Comparison of ENCODE assay signal across 36 mouse cellular contexts in the genomic region with DNA sequence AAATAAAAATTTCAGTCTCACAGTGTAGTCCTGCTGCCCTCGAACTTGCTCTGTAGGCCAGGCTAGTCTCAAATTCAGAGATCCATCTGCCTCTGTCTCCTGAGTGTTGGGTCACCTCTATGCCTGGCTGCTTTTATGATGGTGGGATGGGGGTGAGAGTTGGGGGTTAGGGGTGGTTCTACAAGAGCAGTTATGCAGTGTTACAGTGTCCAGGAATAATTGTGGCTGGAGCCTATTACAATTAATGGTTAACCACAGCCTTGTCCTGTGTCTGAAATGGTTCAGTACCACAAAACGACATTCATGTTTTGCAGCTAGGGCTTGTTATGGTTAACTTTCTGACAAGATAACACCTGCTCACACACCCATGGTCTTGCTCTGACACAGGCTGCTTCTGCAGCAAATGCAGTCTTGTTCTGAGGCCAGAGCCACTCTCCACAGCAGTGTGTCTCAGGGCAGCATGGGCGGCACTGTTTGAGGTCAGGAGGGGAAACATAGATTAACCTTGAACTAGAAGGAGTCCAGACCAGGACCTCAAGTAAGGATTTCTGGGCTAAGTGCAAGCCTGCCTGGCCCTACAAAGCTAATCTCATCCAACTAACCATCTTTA. TPM values are rescaled to one million over a fixed set of nuclear protein-coding genes. Genes with fewer than 3 reads are reported as not detected.
A peak's percentile ranks its signal among the peaks of the same experiment; 100 is the strongest.
DNase-seq lines count a peak whose midpoint lies in the region; ATAC-seq and TF ChIP-seq lines count a peak whose summit lies in the region.
"Had no signal": no experiment of that assay in that cellular context is flagged by ENCODE, and none has a peak within 500 bp of the region (broad histone marks: within the 10 kb centered on the region; RNA-seq: fewer than 3 reads in every experiment).

No protein-coding gene starts in this region.

- peak; percentile 65 for DNase-seq in Patski (ENCODE audit: low read depth, low spot score)
- peak; percentile 7 to 68 for DNase-seq in kidney, adult 8-10 months
- DNase-seq in kidney, postnatal 0 days (ENCODE audit: low spot score) = no peak
- peak; percentile 26 to 40 for DNase-seq in kidney, postnatal 4 days
- no peak for DNase-seq in heart, postnatal 10 days
- DNase-seq in adrenal gland, adult (ENCODE audit: inconsistent age in 2 of 2, low spot score in 1 of 2) = no peak
- DNase-seq: adrenal gland, adult 8-10 months; cerebellum, adult 2 months; cerebellum, postnatal 25 days; gastrocnemius, postnatal 14 days; left cerebral cortex, postnatal 4 days; liver, embryonic 13.5 days; lung, adult 2 months; lung, postnatal 10 days; midbrain, embryonic 14.5 days; thymus, adult 18-20 months; thymus, postnatal 36 days had no signal

- 0 out of 2 replicates have a peak overlapping the region, but pooled peaks have one; percentile 26 for H3K27ac ChIP-seq in kidney, postnatal 0 days
- H3K27ac ChIP-seq: embryonic facial prominence, embryonic 10.5 days; embryonic facial prominence, embryonic 15.5 days; forebrain, embryonic 13.5 days; hindbrain, postnatal 0 days; intestine, embryonic 15.5 days; liver, embryonic 13.5 days; macrophage; neural tube, embryonic 15.5 days; stomach, postnatal 0 days had no signal

- no peaks in the 10 kb centered on the region for H3K27me3 ChIP-seq in Patski
- H3K27me3 ChIP-seq in kidney, postnatal 0 days (ENCODE audit: insufficient read depth, low read length) = no peaks in the 10 kb centered on the region
- H3K27me3 ChIP-seq: embryonic facial prominence, embryonic 15.5 days; forebrain, embryonic 13.5 days; intestine, embryonic 15.5 days; liver, embryonic 13.5 days; neural tube, embryonic 15.5 days had no signal

- H3K9ac ChIP-seq in kidney, postnatal 0 days (ENCODE audit: low read depth, low read length) = no peak overlapping the region
- H3K9ac ChIP-seq: embryonic facial prominence, embryonic 15.5 days; forebrain, embryonic 13.5 days; intestine, embryonic 15.5 days; liver, embryonic 13.5 days; neural tube, embryonic 15.5 days had no signal

- TF ChIP-seq CTCF in Patski (IDR thresholded peaks at IDR 0.05) = no peak
- no peak for TF ChIP-seq CTCF in kidney, postnatal 0 days (IDR thresholded peaks at IDR 0.05; ENCODE audit: low read depth)

- H3K9me3 ChIP-seq in kidney, postnatal 0 days (replicated peaks; ENCODE audit: low read length) = no peaks in the 10 kb centered on the region
- H3K9me3 ChIP-seq: embryonic facial prominence, embryonic 10.5 days; embryonic facial prominence, embryonic 15.5 days; forebrain, embryonic 13.5 days; intestine, embryonic 15.5 days; liver, embryonic 13.5 days; neural tube, embryonic 15.5 days had no signal

- CTCF ChIA-PET in Patski (lab: Charles Lee) = interaction anchor here (1.2 to 2.4 kb wide), 3 partner anchors 14 to 50 kb away, joined by 3 to 5 read pairs (median 3); no protein-coding TSS in a partner anchor

- 0 out of 2 replicates have a peak, but pooled peaks cover 4% of the 10 kb centered on the region for H3K4me1 ChIP-seq in kidney, postnatal 0 days (replicated peaks; ENCODE audit: insufficient read depth, low read length)

- no peaks in the 10 kb centered on the region for H3K36me3 ChIP-seq in kidney, postnatal 0 days (ENCODE audit: insufficient read depth, low read length)
- H3K36me3 ChIP-seq: embryonic facial prominence, embryonic 10.5 days; embryonic facial prominence, embryonic 15.5 days; intestine, embryonic 15.5 days; liver, embryonic 13.5 days; neural tube, embryonic 15.5 days had no signal

- peak; percentile 51 for ATAC-seq in Patski
- peak; percentile 43; the same call in 1 of the 2 replicates for ATAC-seq in kidney, postnatal 0 days (replicated peaks; ENCODE audit: low FRiP score, low read depth)
- no peak for ATAC-seq in megakaryocyte-erythroid progenitor cell, adult 5-6 weeks (replicated peaks; ENCODE audit: low FRiP score, low TSS enrichment, poor library complexity, severe bottlenecking)
- ATAC-seq: forebrain, embryonic 13.5 days; hindbrain, postnatal 0 days; intestine, embryonic 15.5 days had no signal

- intact Hi-C loops in heart, postnatal 10 days (cut with DNase I) = no loop called here

- POLR2A ChIA-PET in Patski (lab: Charles Lee) = no interaction called here

- H3K4me3 ChIP-seq in kidney, postnatal 0 days (replicated peaks; ENCODE audit: low read depth, low read length) = no peak overlapping the region
- H3K4me3 ChIP-seq: embryonic facial prominence, embryonic 10.5 days; embryonic facial prominence, embryonic 15.5 days; forebrain, embryonic 13.5 days; intestine, embryonic 15.5 days; liver, embryonic 13.5 days; neural tube, embryonic 15.5 days had no signal

- no peak overlapping the region for H3K4me2 ChIP-seq in kidney, postnatal 0 days (ENCODE audit: low read length)
- H3K4me2 ChIP-seq: embryonic facial prominence, embryonic 15.5 days; forebrain, embryonic 13.5 days; intestine, embryonic 15.5 days; liver, embryonic 13.5 days; neural tube, embryonic 15.5 days had no signal

- in situ Hi-C loops in Patski (cut with MboI; ENCODE audit: low pct_unique_long_range_greater_than_20kb) = no loop called here

- WGBS in kidney, postnatal 0 days = 47% methylated on average over 3 of the region's 3 CpGs

RNA-seq across cellular contexts. Expression of gene Ccl5, which starts 8.5 kb away (rescaled TPM):
- polyA plus RNA-seq in Patski (2021) = 0.65 TPM
- 0.47 and 0.79 TPM in 2 replicates for polyA plus RNA-seq in kidney, postnatal 0 days (2015; fragmentation: Nextera tagmentation; extraction: Ambion mirVana)
- 8.9 and 46.6 TPM in 2 replicates for total RNA-seq in megakaryocyte-erythroid progenitor cell, adult 5-6 weeks (2014; fragmentation: Nextera tagmentation)
- total RNA-seq in megakaryocyte-erythroid progenitor cell, adult 5-6 weeks (2017) = 5.6 and 32.4 TPM in 2 replicates
- not detected for total RNA-seq in heart, postnatal 10 days (2021)
- total RNA-seq: gastrocnemius, postnatal 14 days; heart, postnatal 25 days; hindbrain, postnatal 0 days; layer of hippocampus, adult 18-20 months; layer of hippocampus, postnatal 25 days; left cerebral cortex, postnatal 4 days; MEL had no signal
- polyA plus RNA-seq: embryonic facial prominence, embryonic 10.5 days; forebrain, embryonic 13.5 days; neural tube, embryonic 15.5 days had no signal

RNA-seq across cellular contexts. Expression of gene Heatr9, which starts 16.8 kb away (rescaled TPM):
- polyA plus RNA-seq in Patski (2021) = not detected
- not detected in 2 replicates for polyA plus RNA-seq in kidney, postnatal 0 days (2015; fragmentation: Nextera tagmentation; extraction: Ambion mirVana)
- total RNA-seq in megakaryocyte-erythroid progenitor cell, adult 5-6 weeks (2014; fragmentation: Nextera tagmentation) = not detected in 2 replicates
- total RNA-seq in megakaryocyte-erythroid progenitor cell, adult 5-6 weeks (2017) = not detected in 2 replicates
- not detected for total RNA-seq in heart, postnatal 10 days (2021)
- total RNA-seq: adrenal gland, adult 8-10 months; adrenal gland, postnatal 4 days; gastrocnemius, postnatal 14 days; granulocyte monocyte progenitor cell, adult 5-6 weeks; heart, postnatal 25 days; hindbrain, postnatal 0 days; layer of hippocampus, adult 18-20 months; layer of hippocampus, postnatal 25 days; left cerebral cortex, adult 8-10 months; left cerebral cortex, postnatal 4 days; MEL had no signal
- polyA plus RNA-seq: cerebellum, adult 2 months; embryonic facial prominence, embryonic 10.5 days; embryonic facial prominence, embryonic 15.5 days; forebrain, embryonic 13.5 days; heart, embryonic 14.5 days; hindbrain, embryonic 11.5 days; hindbrain, postnatal 0 days; intestine, embryonic 15.5 days; limb, embryonic 14.5 days; liver, embryonic 13.5 days; macrophage; midbrain, embryonic 14.5 days; neural tube, embryonic 15.5 days; stomach, postnatal 0 days had no signal

RNA-seq across cellular contexts. Expression of gene Ccl9, which starts 39.6 kb away (rescaled TPM):
- polyA plus RNA-seq in Patski (2021) = 0.42 TPM
- polyA plus RNA-seq in kidney, postnatal 0 days (2015; fragmentation: Nextera tagmentation; extraction: Ambion mirVana) = 3.6 and 4.1 TPM in 2 replicates
- not detected in 2 replicates for total RNA-seq in megakaryocyte-erythroid progenitor cell, adult 5-6 weeks (2014; fragmentation: Nextera tagmentation)
- total RNA-seq in megakaryocyte-erythroid progenitor cell, adult 5-6 weeks (2017) = 0.70 and 10.4 TPM in 2 replicates
- 1 to 10 TPM; 2.9 to 5.3 TPM for total RNA-seq in heart, postnatal 10 days (2021)

RNA-seq across cellular contexts. Expression of gene Ccl6, which starts 54.1 kb away (rescaled TPM):
- not detected for polyA plus RNA-seq in Patski (2021)
- polyA plus RNA-seq in kidney, postnatal 0 days (2015; fragmentation: Nextera tagmentation; extraction: Ambion mirVana) = 9.5 and 12.0 TPM in 2 replicates
- not detected in 2 replicates for total RNA-seq in megakaryocyte-erythroid progenitor cell, adult 5-6 weeks (2014; fragmentation: Nextera tagmentation)
- 0.84 and 4.1 TPM in 2 replicates for total RNA-seq in megakaryocyte-erythroid progenitor cell, adult 5-6 weeks (2017)
- 1 to 10 TPM; 3.0 to 4.5 TPM for total RNA-seq in heart, postnatal 10 days (2021)
- total RNA-seq: hindbrain, postnatal 0 days; MEL had no signal

Comparison
In these comparisons a context has a peak if more than half of its experiments do, and no peak if none do; other contexts are left out.
1. DNase-seq: peak in Patski (single experiment), kidney, adult 8-10 months (2 of 2) and kidney, postnatal 4 days (2 of 2); none in kidney, postnatal 0 days (single experiment), heart, postnatal 10 days (0 of 2) and adrenal gland, adult (0 of 2).
2. RNA of gene Ccl5, which starts 8.5 kb away (total RNA-seq): 5.6 to 46.6 TPM in megakaryocyte-erythroid progenitor cell, adult 5-6 weeks; not detected in heart, postnatal 10 days; every median in the first group is over 4 times any median in the second.